Mouse (Mus musculus): ENCODE results near the gene Zfp648.

Zfp648 gene

GRCm38 (mm10) chr1:154200955-154201722, at the start of gene Zfp648:
TSS of gene Zfp648 (plus strand) at chr1:154201187.
- no peak for ATAC-seq (ENCODE audit: low TSS enrichment)

- no peak for ATAC-seq (ENCODE audit: low TSS enrichment)
These were observed 48.4 kb upstream of the Zfp648 start for GRCm38 (mm10) chr1:154152539-154152938.

GRCm38 (mm10) chr1:154153800-154154199, 47.2 kb upstream of the Zfp648 start:
- ATAC-seq (ENCODE audit: low TSS enrichment) = no peak

GRCm38 (mm10) chr1:154156177-154157062, 44.6 kb upstream of the Zfp648 start:
- peak; percentile 81 for ATAC-seq (ENCODE audit: low TSS enrichment)

- peak; percentile 53; the same call in 1 of the 2 replicates for ATAC-seq (ENCODE audit: low TSS enrichment)
These were observed 43.9 kb upstream of the Zfp648 start for GRCm38 (mm10) chr1:154157131-154157530.

GRCm38 (mm10) chr1:154167696-154168095, 33.3 kb upstream of the Zfp648 start:
- ATAC-seq (ENCODE audit: low TSS enrichment) = no peak

- ATAC-seq (ENCODE audit: low TSS enrichment) = peak; percentile 64
These were observed 25.7 kb upstream of the Zfp648 start for GRCm38 (mm10) chr1:154175334-154175733.

GRCm38 (mm10) chr1:154177781-154178180, 23.2 kb upstream of the Zfp648 start:
- no peak; the same call in 1 of the 2 replicates for ATAC-seq (ENCODE audit: low TSS enrichment)

- no peak for ATAC-seq (ENCODE audit: low TSS enrichment)
These were observed 22.3 kb upstream of the Zfp648 start for GRCm38 (mm10) chr1:154178541-154179155.

- peak; percentile 83 for ATAC-seq (ENCODE audit: low TSS enrichment)
These were observed 20.0 kb upstream of the Zfp648 start for GRCm38 (mm10) chr1:154180952-154181351.

- no peak for ATAC-seq (ENCODE audit: low TSS enrichment)
These were observed 18.5 kb upstream of the Zfp648 start for GRCm38 (mm10) chr1:154182396-154183076.

- ATAC-seq (ENCODE audit: low TSS enrichment) = no peak
These were observed 17.8 kb upstream of the Zfp648 start for GRCm38 (mm10) chr1:154183077-154183751.

GRCm38 (mm10) chr1:154188229-154188628, 12.8 kb upstream of the Zfp648 start:
- ATAC-seq (ENCODE audit: low TSS enrichment) = peak; percentile 80

- ATAC-seq (ENCODE audit: low TSS enrichment) = peak; percentile 1; the same call in 1 of the 2 replicates
These were observed 12.4 kb upstream of the Zfp648 start for GRCm38 (mm10) chr1:154188631-154189030.

- peak; percentile 86 for ATAC-seq (ENCODE audit: low TSS enrichment)
These were observed 11.0 kb upstream of the Zfp648 start for GRCm38 (mm10) chr1:154189842-154190530.

GRCm38 (mm10) chr1:154198896-154199295, 2.1 kb upstream of the Zfp648 start:
- ATAC-seq (ENCODE audit: low TSS enrichment) = no peak

GRCm38 (mm10) chr1:154202580-154202979, 1.6 kb downstream of the Zfp648 start:
- peak; percentile 40; the same call in 1 of the 2 replicates for ATAC-seq (ENCODE audit: low TSS enrichment)

- ATAC-seq (ENCODE audit: low TSS enrichment) = no peak
These were observed 2.4 kb downstream of the Zfp648 start for GRCm38 (mm10) chr1:154203386-154203785.

- ATAC-seq (ENCODE audit: low TSS enrichment) = peak; percentile 45
These were observed 3.9 kb downstream of the Zfp648 start for GRCm38 (mm10) chr1:154204652-154205573.
